Mouse (Mus musculus) mouse embryonic stem cell (cell line): ENCODE measurements around the gene Aldh1l1.

Experiments used
- in situ Hi-C, 2 experiments: fragments of 300-500 bp; cut with MboI; formaldehyde crosslinking; loops; 1 replicate in 1 of 2; 3 replicates in 1 of 2; pipeline ENCODE4 v1.14.3; 2019 to 2020; ENCODE audit warnings: low sequenced_read_pairs in 2 of 2, low pct_unique_long_range_greater_than_20kb in 1 of 2, mixed read lengths in 1 of 2; ENCODE audit not compliant: unreplicated experiment in 1 of 2

Gene Aldh1l1

DNA sequence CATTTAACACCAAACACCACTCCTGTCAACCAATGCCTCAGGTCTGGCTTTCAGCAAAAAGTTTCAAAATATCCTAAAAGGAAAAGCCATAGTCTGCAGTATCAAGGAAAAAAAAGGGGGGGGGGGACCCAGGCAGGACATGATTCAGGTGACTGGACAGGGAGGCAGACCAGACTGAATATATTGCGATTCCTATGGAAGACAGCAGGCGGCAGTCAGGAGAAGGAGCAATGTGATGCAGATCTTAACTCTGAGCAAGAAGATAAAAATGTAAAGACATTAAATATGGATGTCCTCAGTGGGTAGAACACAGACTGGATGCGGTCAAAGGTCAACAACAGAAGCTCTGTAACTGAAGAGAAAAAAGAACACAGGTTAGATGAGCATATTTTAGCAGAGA lies 47.3 kb downstream of the Aldh1l1 start:
- in situ Hi-C loops, result loop anchor here in 1 of 2 experiments (25.0 kb wide), 1 partner anchor 96 kb away; the partner anchor contains the start of gene Cfap100

DNA sequence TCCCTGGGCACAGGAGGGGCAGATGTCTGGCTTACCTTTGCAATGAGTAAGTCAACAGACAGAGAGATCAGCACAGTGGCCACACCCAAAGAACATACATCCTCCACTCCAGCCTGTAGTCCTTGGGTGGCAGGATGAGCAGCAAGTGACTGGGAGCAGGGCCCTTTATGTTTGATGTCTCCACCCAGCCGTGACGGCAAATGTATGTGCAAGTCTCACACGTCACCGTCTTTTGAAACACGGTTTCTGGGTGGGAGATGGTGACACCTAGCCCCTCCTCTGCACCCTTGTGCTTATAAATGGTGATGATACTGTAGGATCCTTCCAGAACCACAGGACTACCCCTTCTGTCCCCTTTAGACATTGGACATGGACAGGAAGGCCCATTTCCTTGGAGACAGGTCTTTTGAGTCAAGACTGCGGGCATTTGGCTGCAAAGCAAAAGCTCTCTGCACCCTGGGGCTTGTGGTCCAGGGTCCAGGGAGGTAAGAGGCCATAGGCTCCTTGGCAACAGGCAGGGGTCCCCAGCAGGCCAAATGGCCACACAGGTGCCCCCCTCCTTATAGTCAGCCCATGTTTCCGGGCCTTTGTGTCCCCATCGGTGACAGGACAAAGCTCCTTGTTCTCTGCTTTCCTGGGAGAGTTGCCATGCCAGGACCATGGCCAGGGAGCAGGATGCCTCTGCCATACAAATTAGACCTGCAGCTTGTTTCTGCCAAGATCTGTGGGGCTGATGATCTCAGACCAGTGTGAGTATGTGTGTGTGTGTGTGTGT lies 48.7 kb downstream of the Aldh1l1 start:
- in situ Hi-C loops, result loop anchor here in 1 of 2 experiments (25.0 kb wide), 1 partner anchor 98 kb away; the partner anchor contains the start of gene Cfap100

DNA sequence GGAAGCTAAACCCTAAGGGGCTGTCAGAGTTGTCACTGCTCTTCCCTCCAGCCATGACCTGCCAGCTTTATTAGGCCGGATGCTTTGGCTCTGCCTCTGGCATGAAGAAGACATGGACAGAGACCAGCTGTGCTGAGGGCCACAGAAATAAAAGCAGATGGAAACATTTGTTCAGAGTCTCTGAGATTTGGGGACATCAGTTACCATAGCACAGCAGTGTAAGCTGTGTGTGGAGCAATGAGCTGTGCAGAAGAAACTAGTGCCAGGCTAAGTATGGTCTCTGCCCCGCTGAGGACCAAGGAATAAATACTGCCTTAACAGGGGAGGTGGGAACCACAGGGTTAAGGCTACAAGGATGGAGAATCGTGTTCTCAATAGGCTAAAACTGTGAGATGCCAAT lies 50.6 kb downstream of the Aldh1l1 start:
- in situ Hi-C loops, result loop anchor here in 1 of 2 experiments (25.0 kb wide), 1 partner anchor 100 kb away; the partner anchor contains the start of gene Cfap100

DNA sequence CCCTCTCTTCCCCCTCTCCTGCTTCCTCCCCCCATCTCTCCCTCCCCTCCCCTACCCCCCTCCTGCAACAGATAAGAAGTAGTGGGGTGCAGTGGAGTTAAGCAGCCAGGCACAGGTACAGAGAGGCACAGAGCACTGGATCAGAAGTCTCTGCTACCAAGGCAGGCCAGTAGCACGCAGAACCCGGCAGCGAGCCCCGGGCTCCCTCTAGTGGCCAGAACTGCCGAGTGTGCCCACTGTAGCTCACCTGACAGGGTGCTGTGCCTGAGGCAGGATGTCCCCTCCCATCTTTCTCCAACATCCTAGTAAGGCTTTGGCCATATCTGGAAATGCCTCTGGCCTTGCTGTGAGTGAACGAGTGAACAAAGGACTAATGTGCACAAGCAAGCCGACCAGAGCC lies 51.7 kb downstream of the Aldh1l1 start:
- in situ Hi-C loops, result loop anchor here in 1 of 2 experiments (25.0 kb wide), 1 partner anchor 101 kb away; the partner anchor contains the start of gene Cfap100

DNA sequence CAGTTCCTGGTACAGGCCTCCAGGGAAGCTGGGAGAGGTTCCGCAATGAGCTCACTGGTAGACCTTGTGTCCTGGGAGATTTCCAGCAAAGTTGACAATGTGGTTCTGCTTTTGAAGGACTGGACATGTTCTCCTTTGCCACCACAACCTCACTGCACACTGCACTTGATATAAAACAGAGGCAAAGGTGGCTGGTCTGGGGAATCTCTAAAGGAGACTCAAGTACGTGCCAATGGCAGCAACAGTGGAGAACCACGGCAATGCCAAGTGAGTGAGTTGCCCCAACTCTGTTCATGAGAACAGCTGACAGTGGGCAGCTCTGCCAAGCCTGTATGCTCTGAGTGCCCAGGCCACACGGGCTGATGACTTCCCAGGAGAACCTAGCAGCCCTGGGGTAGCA lies 53.0 kb downstream of the Aldh1l1 start:
- in situ Hi-C loops, result loop anchor here in 1 of 2 experiments (25.0 kb wide), 1 partner anchor 102 kb away; the partner anchor contains the start of gene Cfap100

DNA sequence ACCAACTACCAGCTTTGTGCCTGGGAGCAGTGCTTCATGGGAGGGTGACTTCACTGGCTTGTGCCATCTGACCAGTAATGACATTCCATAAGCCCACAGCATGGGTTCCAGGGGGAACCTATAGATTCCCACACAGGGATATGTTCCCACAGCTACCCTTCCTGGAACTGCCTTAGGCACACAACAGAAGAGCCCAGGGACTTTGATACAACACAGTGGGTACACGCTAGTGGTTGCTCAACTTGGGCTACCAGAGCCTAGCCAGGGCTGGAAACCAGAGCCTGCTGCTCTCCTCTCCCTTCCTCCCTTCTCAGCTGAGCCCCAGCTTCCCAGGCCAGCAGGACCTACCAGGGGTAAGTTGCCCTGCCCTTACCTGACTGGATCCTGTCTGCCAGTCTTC lies 54.3 kb downstream of the Aldh1l1 start:
- in situ Hi-C loops, result loop anchor here in 1 of 2 experiments (25.0 kb wide), 1 partner anchor 103 kb away; the partner anchor contains the start of gene Cfap100

DNA sequence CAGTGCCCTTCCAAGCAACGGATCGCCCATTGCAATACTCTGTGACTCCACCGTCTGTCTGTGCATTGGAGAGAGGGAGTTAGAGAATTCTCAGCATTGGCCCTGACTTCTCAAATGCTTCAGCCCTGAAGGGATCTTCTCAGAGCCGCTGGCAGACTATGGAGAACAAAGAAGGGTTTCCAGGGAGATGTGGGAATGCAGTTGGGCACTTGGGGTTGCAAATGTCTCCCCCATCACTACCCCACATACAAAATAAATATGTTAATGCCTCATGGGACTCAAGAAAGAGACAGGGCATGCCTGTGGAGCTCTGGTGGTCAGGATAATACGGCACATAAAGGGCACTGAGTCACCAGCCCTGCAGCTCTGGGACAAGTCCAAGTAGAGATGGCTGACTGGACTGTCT lies 55.1 kb downstream of the Aldh1l1 start:
- in situ Hi-C loops, result loop anchor here in 1 of 2 experiments (25.0 kb wide), 1 partner anchor 104 kb away; the partner anchor contains the start of gene Cfap100

DNA sequence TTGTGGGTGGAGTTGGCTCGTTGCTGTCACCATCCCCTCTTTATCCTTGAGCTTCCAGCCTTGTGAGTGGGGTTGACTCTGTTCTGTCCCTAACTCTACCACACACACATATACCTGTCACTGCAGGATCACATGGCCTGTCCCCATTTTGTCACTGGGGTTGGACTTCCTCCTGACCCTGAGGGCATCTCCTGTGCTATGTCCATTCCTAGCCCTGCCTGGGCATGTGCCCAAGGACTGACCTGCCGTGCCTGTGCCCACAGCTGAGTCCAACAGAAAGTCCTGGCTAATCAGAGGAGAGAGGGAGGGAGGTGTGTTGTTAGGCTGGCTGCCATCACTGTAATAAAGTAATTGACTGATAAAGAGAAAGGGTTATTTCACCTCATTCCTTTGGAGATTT lies 58.2 kb downstream of the Aldh1l1 start:
- in situ Hi-C loops, result loop anchor here in 1 of 2 experiments (25.0 kb wide), 1 partner anchor 107 kb away; the partner anchor contains the start of gene Cfap100

DNA sequence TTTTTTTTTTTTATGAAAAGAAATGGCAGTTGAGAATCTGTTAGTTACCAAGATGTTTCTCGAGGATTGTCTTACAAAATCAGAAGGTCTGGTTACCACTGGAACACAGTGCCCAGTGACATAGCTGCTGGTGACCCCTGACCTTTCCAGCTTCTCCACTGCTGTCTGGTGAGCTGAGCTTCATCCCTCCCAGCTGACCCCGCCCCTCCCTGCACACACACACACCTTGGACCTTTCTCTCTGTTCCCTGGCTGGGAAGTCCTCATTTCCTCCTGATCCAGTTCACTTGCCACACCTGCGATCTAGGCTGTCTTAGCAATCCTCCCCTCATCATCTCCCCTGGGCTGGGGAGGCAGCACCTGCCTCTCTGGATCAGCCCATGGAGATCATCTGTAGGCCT lies 60.0 kb downstream of the Aldh1l1 start:
- in situ Hi-C loops, result loop anchor here in 1 of 2 experiments (25.0 kb wide), 1 partner anchor 109 kb away; the partner anchor contains the start of gene Cfap100

DNA sequence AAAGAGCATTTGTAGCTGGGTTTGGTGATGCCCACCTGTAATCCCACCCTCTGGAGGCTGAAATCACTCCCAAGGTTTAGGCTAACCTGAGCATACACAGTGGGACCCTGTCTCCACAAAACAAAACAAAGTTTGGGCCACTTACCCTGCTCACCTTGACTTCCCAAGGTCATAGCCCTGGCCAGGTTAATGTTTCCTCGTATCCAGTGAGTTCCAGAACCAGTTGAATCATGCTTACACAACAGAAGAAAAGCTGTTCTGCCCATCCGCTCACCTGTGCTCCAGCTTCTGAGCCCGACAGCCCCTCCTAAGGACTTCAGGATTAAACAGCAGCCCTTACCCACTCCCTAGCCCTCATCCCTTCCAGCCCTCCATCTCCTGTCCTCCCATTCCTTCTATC lies 60.8 kb downstream of the Aldh1l1 start:
- in situ Hi-C loops, result loop anchor here in 1 of 2 experiments (25.0 kb wide), 1 partner anchor 110 kb away; the partner anchor contains the start of gene Cfap100

DNA sequence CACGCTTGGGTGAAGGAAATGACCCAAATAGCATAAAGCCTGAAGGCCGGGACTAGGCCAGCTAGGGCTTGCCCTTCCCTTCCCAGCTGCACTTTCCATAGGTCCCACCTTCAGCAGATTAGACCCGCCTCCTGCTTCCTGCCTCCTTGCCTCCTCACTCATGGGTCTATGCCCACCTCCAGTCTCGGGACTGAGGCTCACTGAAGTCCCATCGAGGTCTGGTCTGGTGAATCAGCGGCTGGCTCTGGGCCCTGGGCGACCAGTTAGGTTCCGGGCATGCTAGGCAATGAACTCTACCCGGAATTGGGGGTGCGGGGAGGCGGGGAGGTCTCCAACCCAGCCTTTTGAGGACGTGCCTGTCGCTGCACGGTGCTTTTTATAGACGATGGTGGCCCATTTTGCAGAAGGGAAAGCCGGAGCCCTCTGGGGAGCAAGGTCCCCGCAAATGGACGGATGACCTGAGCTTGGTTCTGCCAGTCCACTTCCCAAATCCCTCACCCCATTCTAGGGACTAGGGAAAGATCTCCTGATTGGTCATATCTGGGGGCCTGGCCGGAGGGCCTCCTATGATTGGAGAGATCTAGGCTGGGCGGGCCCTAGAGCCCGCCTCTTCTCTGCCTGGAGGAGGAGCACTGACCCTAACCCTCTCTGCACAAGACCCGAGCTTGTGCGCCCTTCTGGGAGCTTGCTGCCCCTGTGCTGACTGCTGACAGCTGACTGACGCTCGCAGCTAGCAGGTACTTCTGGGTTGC lies 64.1 kb downstream of the Aldh1l1 start:
- in situ Hi-C loops, result no loop called here

DNA sequence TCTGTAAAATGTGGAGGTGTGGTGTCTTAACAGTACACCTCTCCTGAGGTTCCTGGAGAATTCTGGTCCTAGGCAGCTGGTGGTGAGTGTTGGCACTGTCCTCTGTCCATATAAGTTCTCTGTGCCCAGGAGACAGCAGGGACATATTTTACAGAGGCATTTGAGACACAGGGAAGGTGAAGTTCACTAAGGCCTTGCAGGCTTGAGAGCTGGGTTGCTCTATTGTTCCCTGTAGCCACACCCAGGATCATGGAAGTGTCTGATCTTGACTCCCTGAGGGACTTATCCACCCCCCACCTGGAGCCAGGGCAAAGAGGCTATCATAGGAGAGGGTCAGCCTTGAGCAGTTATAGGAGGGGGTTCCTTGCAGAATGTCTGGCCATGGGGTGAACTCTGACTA lies 65.0 kb downstream of the Aldh1l1 start:
- in situ Hi-C loops, result no loop called here

DNA sequence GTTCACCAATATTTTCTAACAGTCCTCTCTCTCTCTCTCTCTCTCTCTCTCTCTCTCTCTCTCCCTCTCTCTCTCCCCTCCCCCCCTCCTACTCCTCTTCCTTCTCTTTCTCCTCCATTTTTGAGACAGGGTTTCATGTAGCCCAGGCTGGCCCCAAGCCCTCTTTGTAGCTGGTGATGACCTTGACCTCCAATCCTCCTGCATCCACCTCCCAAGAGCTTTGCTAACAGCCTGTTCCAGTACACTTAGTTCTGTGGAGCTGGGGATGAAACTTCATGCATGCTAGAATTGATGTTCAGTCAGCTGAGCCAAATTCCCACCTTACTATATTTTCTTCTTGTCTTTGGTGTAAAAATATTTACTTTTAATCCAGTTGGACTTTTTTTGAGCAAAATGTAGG lies 67.0 kb downstream of the Aldh1l1 start:
- in situ Hi-C loops, result no loop called here

DNA sequence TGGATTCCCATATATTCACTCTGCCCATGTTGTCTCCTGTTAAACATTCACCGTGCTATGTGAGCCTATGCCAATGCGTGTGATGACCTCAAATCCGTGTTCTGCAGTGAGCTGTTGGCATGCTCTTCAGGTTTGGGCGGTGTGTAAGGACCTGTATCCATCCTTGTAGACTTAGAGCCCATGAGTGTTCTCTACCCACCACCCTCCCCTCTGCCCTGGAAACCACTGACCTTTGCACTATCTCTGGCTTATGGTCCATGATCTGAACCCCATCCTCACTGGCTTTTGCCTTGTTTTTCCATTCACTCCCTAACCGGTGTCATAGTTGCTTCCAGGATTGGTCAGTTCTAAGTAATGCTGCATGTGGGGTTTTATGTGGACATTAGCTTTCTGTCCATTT lies 67.5 kb downstream of the Aldh1l1 start:
- in situ Hi-C loops, result no loop called here

DNA sequence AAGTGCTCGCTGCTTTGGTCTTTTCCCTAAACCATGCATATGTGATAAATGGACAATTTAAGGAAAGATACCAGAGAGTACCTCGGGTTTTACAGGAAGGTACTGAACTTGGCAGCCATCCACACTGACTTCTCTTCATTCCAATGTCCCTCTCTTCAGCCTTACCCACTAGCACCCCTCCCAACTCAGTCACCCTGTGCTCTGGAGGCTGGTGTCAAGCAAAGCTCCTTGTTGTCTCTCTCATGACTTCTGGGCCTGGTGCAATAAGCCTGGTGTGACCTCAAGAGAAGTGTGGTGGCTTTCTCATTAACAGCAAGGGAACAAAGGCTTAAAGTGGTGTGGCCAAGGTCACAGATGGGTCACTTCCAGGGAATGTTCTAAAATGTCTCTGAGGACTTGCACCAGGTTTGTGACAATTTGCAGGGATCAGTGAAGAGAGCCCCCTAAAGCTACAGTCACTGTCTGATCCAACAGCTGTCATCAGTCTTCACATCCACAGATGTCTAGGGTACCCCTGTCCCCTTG lies 70.4 kb downstream of the Aldh1l1 start:
- in situ Hi-C loops, result no loop called here

DNA sequence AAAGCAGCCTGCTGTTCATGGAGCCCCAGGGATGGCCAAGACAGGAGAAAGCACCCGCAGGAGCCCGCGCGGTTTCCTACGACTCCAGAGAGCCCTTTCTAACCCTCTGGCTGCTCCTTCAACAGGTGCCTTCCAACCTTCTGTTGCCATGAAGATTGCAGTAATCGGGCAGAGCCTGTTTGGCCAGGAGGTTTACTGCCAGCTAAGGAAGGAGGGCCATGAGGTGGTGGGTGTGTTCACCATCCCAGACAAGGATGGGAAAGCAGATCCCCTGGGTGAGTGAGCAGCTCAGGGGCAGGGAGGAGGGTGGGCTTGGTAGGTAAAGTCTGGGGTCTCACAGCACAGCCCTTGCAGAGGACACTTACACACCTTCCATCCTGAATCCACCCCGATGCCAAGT lies 70.8 kb downstream of the Aldh1l1 start:
- in situ Hi-C loops, result no loop called here

DNA sequence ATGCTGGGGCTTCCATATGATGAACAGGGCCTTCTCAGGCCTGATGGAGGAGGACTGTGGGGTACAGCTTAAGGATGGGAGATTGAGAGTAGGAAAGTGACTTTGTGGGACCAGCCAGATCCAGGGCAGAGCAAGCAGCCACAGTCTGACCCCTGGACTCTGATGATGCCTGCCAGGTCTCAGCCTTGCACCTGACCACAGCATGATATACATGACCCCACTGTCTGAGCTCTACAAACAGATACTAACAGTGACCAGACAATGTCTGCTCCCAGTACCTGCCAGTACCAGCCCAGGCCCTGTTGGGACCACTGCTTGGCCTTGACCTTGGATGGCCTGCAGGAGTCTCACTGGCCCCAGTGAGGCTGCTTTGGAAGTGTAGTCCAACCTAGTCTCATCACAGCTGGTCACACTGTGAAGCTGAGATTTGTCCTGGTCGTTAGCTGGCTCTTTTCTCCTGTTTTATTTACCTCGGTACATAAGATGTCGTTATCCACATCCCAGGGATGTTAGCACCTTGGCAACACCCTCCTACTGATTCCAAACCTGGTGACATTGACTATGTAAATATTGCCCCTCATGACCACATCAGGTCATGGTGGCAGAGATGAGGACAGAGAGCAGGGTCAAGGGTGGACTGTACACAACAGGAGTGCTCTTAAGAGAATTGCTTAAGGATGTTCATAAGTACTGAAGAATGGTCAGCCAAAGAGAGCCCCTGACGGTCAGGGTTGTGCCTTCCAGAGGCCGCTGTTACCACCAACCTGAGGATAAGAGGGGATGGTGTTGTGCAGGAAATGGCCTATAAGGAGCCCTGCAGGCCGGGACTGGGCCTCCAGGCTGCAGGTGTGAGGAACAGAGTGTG lies 71.8 kb downstream of the Aldh1l1 start:
- in situ Hi-C loops, result no loop called here
